Mouse (Mus musculus) testis, adult 2 months (tissue): ENCODE measurements around the gene Senp8.

ENCODE experiments used
- CTCF ChIP-seq: fragments of 200-500 bp; IDR thresholded peaks from 2 replicates; pipeline ENCODE4 v1.5.1; 2012; ENCODE audit warnings: low read depth, mild to moderate bottlenecking, inconsistent platforms, low read length, moderate library complexity; ENCODE audit not compliant: control insufficient read depth, insufficient read depth, insufficient replicate concordance
- POLR2A ChIP-seq: fragments of 200-500 bp; IDR thresholded peaks from 2 replicates; pipeline ENCODE4 v1.6.1; 2012; ENCODE audit warnings: low read depth, mild to moderate bottlenecking, inconsistent platforms, low read length, moderate library complexity; ENCODE audit not compliant: control insufficient read depth

DNA sequence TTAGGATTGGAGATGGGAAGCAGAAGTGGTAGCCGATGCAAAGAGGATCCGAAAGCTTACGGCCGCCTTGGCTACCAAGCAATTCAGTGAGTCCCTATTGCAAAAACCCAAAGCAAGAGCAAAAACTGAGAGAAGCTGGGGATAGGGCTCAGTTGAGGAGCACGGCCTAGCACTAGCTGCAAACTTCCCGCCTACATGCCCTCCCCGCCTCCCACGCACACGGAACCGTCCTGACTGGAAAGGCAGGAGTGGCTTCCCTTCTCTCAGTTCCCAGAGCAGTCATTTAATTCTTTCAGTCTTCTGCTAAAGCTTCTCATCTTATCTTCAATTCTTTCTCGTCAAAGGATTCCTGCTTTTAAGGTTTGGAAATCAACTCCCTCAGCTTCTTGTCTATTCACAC, 1.5 kb downstream of the Senp8 start:
- no peak for TF ChIP-seq POLR2A
- no peak for TF ChIP-seq CTCF
